ENCODE assay signal across 25 mouse cellular contexts in genomic region chr5:100709035-100709434, GRCm38 (mm10).
"Had no signal": no experiment of that assay in that cellular context is flagged by ENCODE, and none has a peak within 500 bp of the region (broad histone marks: within the 10 kb centered on the region; RNA-seq: fewer than 3 reads in every experiment).

No protein-coding gene starts in this region.

- H3K36me3 ChIP-seq: heart, embryonic 10.5 days; heart, embryonic 12.5 days; hindbrain, embryonic 13.5 days; hindbrain, embryonic 15.5 days; kidney, embryonic 15.5 days; limb, embryonic 10.5 days; limb, embryonic 12.5 days; liver, embryonic 13.5 days; liver, embryonic 15.5 days had no signal

- H3K4me3 ChIP-seq: heart, embryonic 10.5 days; heart, embryonic 12.5 days; hindbrain, embryonic 13.5 days; hindbrain, embryonic 15.5 days; kidney, embryonic 15.5 days; layer of hippocampus, adult 2 months; left cerebral cortex, adult 2 months; limb, embryonic 10.5 days; limb, embryonic 12.5 days; liver, embryonic 13.5 days; liver, embryonic 15.5 days had no signal

- DNase-seq: gastrocnemius, postnatal 14 days; gastrocnemius, postnatal 36 days; heart, adult 18-20 months; heart, postnatal 14 days; heart, postnatal 36 days; kidney, adult 11 months; kidney, adult 2 months; kidney, adult 9 months; kidney, postnatal 14 days; kidney, postnatal 4 days; liver; liver, embryonic 13.5 days had no signal

- ATAC-seq: hindbrain, postnatal 0 days; intestine, embryonic 16.5 days had no signal

- H3K27ac ChIP-seq: heart, embryonic 10.5 days; hindbrain, embryonic 13.5 days; hindbrain, embryonic 15.5 days; hindbrain, postnatal 0 days; kidney, embryonic 15.5 days; kidney, postnatal 0 days; layer of hippocampus, adult 2 months; left cerebral cortex, adult 2 months; limb, embryonic 12.5 days; liver, embryonic 13.5 days; liver, embryonic 15.5 days had no signal
